Mouse (Mus musculus): ENCODE measurements at regions not wholly inside any gene's neighbourhood (a gene's known extent, or its start where the extent isn't known, plus 50 kb on each side); places are given as distances from the start of the nearest gene placed in this dataset.
"Not testable (repeated sequence)": the region's sequence is repeated elsewhere in the genome, so short reads cannot be mapped to it uniquely, and the experiment has no call there.

DNA sequence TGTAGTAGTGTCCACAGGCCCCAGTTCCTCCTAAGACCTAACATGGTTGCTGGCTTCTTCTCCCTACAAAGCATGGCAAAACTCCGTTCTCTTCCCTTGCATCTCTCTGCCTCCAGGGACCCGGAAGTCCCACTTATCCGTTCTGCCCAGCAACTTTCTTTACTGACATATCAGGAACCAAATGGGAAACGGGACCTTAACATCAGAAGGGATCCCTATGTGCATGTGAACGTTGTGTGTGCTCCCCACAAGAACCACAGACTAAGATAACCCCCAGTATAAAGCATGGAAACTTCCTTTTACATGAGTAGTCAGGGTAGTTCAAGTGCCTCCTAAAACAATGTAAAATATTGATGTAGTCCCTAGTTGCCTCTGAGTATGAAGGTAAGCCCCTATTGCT is 61.6 kb downstream of the Zxdb start:
- TF ChIP-seq CTCF (IDR thresholded peaks at IDR 0.05; ENCODE audit: borderline replicate concordance, extremely low read depth, insufficient read depth, insufficient read length) (no peak), POLR2A (IDR thresholded peaks at IDR 0.05; ENCODE audit: borderline replicate concordance, extremely low read depth, insufficient read depth, insufficient read length, poor library complexity, severe bottlenecking) (no peak)
- no peak for DNase-seq (ENCODE audit: low read depth)

DNA sequence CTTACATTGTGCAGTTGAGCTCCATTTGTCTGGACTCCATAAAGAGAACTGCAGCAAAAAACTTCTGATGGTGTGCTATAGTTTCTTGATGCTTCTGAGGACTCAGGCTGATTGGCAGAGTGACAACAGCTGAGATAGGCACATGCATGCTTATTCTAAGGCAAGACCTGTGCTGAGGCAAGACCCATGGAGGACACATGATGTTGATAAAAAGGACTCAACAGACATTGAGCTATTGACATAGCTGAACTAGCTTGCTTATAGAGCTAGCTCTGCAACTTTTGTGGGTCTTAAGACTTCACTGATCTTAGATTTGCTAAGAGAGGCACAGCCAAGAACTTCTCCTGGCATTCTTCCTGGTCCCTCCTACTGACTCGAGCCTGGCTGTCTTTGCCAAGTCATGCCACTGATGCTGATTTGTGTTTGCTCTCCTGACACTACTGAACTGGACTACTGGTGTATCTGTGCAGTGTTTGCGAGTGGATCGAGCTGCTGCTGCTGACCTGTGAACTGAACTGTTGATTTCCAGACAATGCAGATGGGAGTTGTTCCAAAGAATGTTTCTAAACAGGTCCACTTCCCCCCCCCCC is 64.1 kb downstream of the Zxdb start:
- no peak for DNase-seq (ENCODE audit: low read depth)
- TF ChIP-seq POLR2A (IDR thresholded peaks at IDR 0.05; ENCODE audit: borderline replicate concordance, extremely low read depth, insufficient read depth, insufficient read length, poor library complexity, severe bottlenecking) = no peak
- TF ChIP-seq CTCF (IDR thresholded peaks at IDR 0.05; ENCODE audit: borderline replicate concordance, extremely low read depth, insufficient read depth, insufficient read length) = no peak

DNA sequence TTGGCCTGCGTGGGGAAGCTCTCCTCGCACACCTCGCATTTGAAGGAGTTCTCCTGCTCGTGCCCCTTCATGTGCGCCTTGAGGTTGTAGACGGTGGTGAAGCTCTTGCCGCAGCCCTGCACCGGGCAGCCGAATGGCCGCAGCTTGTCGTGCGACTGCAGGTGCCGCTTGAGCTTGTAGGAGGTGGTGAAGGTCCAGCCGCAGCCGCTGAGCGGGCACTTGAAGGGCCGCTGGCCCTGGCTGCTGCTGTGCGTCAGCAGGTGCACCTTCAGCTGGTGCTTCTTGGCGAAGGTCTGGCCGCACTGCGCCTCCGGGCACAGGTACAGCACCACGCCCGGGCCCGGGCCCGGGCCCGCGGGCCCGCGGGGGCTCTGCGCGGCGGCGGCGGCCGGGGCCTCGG is 72.5 kb downstream of the Zxdb start:
- not testable (repeated sequence) for DNase-seq (ENCODE audit: low read depth)

DNA sequence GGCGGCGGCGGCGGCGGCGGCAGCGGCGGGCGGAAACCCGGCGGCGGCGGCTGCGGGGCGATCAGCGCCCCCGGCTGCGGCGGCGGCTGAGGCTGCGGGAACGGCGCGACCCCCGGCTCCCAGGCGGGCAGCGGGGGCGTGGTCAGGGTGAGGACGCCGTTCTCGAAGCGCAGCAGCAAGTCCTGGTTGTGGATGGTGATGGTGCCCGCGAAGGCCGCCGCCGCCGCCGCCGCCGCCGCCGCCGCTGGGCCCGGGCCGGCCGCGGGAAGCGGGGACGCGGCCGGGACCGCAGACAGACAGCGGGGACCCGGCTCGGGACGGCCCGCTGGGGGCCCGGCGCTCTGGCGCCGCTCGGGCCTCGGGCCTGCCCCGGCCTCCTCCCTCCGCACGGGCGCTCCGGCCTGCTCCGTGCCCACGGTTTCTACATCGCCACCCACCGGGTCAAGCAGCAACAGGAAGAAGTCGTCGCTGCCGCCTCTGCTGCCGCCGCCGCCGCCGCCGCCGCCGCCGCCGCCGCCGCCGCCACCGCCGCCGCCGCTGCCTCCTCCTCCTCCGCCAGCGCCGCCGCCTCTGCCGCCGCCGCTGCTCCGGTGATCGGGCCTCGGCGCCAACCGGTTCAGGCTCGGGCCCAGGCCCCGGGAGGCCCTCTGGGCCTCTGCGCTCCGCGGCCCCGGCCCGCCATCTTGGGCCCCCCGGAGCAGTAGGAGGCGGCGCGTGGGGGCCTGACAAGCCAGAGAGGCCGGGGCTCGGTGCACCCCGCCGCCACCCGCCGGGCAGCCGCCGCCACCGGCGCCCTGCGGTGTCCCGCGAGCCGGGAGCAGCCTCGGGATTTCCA is 73.2 kb downstream of the Zxdb start:
- not testable (repeated sequence) for DNase-seq (ENCODE audit: low read depth)

DNA sequence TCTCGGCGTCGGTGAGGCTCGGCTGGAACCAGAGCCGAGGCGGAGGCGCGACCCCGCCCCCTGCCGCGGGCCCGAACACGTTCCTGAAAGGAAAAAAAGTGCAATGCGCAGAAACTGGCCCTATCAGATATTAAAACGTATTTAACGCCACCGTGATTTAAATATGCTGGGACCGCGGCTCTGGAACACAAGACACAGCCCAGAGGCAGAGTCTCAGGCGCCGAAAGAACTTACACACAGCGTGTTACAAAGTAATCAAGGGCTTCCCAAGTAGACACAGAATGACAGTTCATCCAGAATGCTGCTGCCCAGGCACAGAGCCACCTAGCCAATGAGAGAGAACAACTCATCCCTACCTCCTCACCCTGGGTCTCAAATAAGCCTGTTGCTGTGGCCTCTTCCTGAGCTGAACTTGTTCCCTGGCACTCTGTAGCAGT is 73.8 kb downstream of the Zxdb start:
- DNase-seq (ENCODE audit: low read depth) = not testable (repeated sequence)

DNA sequence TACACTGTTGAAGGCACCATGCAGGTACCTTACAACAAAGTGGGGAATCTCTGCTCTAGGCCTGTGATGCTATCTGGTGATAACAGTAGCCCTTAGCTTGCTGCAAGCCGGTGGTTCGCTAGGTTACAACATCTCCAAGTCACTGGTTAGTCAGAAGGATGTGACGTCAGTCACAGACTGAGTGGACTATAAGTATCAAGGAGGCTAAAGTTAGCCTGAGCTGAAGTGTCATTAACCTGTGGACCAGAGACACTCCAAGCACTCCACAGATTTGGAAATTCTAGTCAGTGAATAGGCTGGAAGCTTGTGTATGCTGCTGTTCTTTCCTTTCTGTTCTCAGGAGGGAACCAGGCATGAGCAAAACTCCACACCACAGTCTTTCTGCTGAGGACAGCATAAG is 88.4 kb downstream of the Zxdb start:
- not testable (repeated sequence) for DNase-seq (ENCODE audit: low read depth)

DNA sequence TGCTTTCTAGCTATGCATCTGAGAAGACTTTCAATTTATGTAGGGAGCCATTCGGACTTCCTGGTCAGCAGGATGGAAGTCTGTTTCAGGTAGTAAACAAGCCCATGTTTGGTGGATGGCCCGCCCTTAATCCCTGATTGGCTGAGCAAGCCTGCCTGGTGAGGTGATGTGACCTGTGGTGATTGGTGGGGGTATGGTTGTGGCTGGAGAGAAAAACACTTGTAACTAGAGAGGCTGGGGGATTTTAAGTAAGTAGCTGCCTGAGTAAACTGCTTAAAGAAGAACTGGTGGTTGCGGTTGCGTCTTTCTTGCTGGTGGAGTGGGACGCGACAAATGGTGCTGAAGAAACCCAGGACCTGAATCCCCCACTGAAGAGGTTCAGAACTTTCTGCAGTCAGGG is 103.2 kb downstream of the Zxdb start:
- DNase-seq (ENCODE audit: low read depth) = not testable (repeated sequence)

DNA sequence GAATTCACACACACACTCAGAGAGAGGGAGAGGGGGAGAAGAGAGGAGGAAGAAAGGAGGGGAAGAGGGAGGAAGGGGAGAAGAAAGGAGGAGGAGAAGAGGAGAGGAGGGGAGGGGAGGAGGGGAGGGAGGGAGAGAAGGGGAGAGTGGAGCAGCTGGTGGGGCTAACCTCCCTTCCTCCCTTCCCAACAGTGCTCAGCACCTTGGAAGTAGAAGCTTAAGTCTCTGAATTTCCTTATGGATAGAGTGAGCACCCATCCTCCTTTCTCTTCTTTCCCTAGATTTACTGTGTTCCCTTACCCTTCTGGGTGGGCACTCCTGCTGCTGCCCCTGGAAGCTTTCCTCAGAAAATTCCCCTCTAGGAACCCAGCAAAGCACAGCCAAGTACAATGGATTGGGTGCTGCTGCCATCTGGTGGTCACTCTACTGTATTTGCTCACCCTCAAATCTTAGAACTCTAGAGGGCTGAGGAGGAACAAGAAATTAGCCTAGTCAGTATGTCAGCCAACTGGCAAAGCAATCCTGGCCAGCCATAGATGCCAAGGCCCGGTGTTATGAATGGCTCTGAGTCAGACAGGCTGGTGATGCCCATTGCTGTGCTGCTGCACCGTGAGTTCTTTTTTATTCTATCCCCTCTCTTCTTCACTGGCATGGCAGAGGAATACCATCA is 119.9 kb downstream of the Zxdb start:
- peak; percentile 13 for DNase-seq (ENCODE audit: low read depth)

DNA sequence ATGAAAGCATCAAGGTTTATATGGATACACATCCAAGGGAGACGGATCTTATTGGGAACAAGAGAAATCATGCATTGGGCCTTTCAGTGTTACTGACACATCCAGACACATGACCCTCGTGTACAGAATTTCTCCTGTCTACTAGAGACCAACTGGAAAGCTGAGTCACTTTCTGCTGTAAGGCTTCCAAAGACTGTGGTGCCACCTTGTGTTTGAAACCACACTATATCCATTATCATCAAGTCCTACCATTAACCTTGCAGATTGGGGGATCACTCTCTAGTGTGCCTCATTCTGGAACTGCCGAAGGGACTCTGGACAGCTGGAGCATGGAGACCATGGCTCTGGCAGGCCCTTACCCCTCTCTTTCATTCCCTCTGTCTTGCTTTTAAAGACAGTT is 125.2 kb downstream of the Zxdb start:
- DNase-seq (ENCODE audit: low read depth) = not testable (repeated sequence)

DNA sequence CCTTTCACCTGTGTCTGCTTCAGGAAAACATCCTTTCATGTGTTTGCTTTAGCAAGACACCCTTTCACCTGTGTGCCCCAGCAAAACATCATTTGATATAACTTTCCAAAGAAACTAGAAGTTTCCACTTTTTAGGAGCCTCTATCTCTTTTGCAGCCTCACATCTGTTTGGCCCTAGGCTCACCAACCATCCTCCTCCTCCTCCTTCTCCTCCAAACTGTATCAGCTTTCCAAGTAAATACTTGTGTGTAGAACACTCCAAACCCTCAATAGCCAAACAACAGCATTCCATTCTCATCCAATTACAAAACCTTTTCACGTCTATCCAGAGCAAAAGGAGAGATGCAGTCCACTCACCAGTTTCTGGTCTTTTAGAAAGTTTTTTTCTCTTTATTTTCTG is 133.1 kb downstream of the Zxdb start:
- no peak for DNase-seq (ENCODE audit: low read depth)
- no peak for TF ChIP-seq CTCF (IDR thresholded peaks at IDR 0.05; ENCODE audit: borderline replicate concordance, extremely low read depth, insufficient read depth, insufficient read length)
- no peak for TF ChIP-seq POLR2A (IDR thresholded peaks at IDR 0.05; ENCODE audit: borderline replicate concordance, extremely low read depth, insufficient read depth, insufficient read length, poor library complexity, severe bottlenecking)

DNA sequence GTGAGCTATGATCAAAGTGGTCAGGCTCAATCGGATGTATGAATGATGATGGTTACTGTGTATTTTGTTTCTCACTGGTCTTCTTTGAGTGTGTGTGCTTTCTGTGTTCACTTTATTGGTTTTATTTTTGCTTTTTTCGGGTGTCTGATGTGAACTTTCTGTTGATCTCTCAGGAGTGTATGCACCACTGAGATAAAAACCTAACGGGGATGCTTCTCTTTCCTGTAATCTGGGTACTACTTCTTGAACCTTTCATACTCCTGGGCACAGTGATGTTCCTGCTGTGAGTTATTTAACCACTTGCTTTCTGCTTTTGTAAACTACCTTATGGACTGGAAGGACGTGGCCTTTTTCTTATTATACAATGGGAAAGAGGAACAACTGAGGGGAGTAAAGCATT is 133.6 kb downstream of the Zxdb start:
- TF ChIP-seq POLR2A (IDR thresholded peaks at IDR 0.05; ENCODE audit: borderline replicate concordance, extremely low read depth, insufficient read depth, insufficient read length, poor library complexity, severe bottlenecking) (no peak), CTCF (IDR thresholded peaks at IDR 0.05; ENCODE audit: borderline replicate concordance, extremely low read depth, insufficient read depth, insufficient read length) (no peak)
- no peak for DNase-seq (ENCODE audit: low read depth)

DNA sequence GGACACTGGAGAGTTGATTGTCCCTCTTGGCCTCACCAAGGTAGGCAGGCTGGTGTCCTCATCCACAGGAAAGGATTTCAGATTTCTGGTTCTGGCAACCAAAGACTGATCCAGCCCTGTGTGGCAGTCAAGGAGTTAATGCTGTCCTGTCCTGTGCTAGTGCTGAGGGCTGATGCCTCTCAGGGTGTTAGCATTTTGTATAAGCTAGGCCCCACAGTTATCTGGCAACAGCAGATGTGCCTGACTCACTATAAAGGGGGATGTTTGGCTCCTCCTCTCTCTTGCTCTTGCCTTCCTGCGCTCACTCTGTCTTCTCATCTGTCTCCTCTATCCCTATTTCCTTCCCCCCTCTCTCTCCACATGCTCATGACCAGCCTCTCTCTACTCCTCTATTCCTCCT is 138.8 kb downstream of the Zxdb start:
- DNase-seq (ENCODE audit: low read depth) = no peak
- TF ChIP-seq POLR2A (IDR thresholded peaks at IDR 0.05; ENCODE audit: borderline replicate concordance, extremely low read depth, insufficient read depth, insufficient read length, poor library complexity, severe bottlenecking) (no peak), CTCF (IDR thresholded peaks at IDR 0.05; ENCODE audit: borderline replicate concordance, extremely low read depth, insufficient read depth, insufficient read length) (no peak)

DNA sequence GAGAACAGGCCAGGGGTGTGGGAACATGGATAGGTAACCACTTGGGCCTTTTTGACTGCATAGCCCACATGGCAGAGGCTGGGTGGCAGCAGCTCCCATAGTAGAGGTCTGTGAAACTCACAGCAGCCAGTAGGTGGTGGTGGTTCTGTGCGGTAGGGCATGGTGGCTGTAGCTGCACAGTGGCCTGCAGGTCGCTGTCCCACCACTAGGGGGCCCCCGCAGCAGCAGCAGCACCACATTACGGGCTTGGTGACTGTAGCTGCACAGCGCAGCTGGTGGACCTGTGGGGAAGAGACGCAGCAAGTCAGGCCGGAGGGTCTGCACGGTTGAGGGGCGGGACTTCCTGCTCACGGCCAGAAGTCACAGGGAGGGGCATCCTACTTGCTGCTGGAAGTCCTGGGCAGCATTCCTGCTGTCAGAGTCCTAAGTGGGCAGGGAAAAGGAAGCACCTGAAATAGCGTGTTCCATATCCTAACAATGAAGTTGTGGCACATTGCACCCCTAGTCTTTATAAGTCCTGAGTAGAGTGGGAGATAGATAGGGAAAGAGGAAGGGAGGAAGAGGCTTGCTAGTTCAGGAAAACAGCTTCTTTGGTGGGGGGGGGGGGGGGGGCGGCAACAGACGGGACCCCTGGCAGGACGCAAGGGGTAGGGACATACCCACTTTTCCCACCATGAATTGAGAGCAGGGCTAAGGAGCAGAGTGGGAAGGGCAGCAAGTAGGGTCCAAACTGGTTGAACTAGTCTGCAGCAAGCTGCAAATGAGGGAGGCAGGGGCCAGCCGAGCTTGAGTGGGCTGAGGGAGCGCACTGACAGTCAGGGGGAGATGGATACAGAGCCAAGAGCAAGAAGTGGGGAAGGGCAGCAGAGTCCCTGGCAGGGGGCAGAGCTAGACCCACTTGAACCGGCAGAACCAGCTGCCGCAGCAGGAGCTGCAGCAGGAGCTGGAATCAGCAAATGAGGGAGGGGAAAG is 141.4 kb downstream of the Zxdb start:
- peak; percentile 96 for DNase-seq (ENCODE audit: low read depth)
- TF ChIP-seq POLR2A (IDR thresholded peaks at IDR 0.05; ENCODE audit: borderline replicate concordance, extremely low read depth, insufficient read depth, insufficient read length, poor library complexity, severe bottlenecking) (no peak), CTCF (IDR thresholded peaks at IDR 0.05; ENCODE audit: borderline replicate concordance, extremely low read depth, insufficient read depth, insufficient read length) (peak; percentile 95)

DNA sequence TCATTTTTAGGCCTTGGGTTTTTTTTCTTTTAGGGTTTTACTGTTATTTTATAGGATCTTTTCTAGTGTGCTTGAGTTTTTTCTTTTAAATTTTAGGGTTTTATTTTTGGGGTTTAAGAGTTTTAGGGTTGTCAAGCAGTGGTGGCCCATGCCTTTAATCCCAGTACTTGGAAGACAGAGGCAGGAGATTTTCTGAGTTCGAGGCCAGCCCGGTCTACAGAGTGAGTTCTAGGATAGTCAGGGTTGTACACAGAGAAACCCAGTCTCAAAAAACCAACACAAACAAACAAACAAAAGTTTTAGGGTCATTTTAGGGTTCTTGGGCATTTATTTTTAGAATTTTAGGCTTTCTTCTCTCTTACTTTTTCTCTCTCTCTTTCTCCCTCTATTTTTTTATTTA is 142.9 kb downstream of the Spin4 start:
- not testable (repeated sequence) for DNase-seq (ENCODE audit: low read depth)

Measured in brain, embryonic 14.5 days (tissue).